Mouse (Mus musculus) MEL (cell line): ENCODE data around the gene Col11a2.

Source experiments
- CTCF ChIP-seq, 3 experiments: IDR thresholded peaks in 2 of 3; conservative IDR thresholded peaks in 1 of 3; 2 replicates each; pipeline ENCODE4 v1.5.1; 2011 to 2012; ENCODE audit warnings: low read length in 3 of 3, low read depth in 2 of 3, mild to moderate bottlenecking in 2 of 3, improper control_type of control experiment in 1 of 3, inconsistent platforms in 1 of 3, mixed read lengths in 1 of 3, moderate library complexity in 1 of 3; ENCODE audit not compliant: control insufficient read depth in 1 of 3, insufficient read depth in 1 of 3, poor library complexity in 1 of 3, severe bottlenecking in 1 of 3
- KAT2A ChIP-seq: conservative IDR thresholded peaks from 2 replicates; pipeline ENCODE4 v1.6.1; 2012; ENCODE audit warnings: low read depth, low read length, improper control_type of control experiment, inconsistent platforms
- POLR2A ChIP-seq, 2 experiments: IDR thresholded peaks; 2 replicates each; pipeline ENCODE4 v1.6.1; 2011 to 2012; ENCODE audit warnings: low read length in 2 of 2, mild to moderate bottlenecking in 2 of 2, control low read depth in 1 of 2, improper control_type of control experiment in 1 of 2, low read depth in 1 of 2, moderate library complexity in 1 of 2; ENCODE audit not compliant: control insufficient read depth in 1 of 2, insufficient read depth in 1 of 2, poor library complexity in 1 of 2

DNA sequence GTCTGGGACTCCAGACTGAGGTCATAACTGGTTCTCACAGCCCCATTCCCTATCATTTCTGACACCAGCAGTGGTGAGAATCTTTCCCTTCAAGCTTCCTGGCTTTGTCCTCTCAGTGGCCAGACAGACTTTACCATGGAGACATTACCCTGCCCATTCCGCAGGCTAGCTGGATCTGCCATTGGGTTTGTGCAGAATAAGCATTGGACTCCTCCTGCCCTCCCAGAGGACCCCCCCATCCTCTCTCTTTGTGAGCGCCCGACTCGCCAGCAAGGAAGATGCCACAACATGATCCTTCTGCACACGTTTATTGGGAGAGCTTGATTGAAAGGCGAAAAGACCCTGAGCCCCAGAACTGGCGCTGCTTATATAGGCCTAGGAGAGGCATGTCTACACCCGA, 25.8 kb upstream of the Col11a2 start:
- TF ChIP-seq KAT2A (no peak), POLR2A (IDR thresholded peaks at IDR 0.05; ENCODE audit: control insufficient read depth in 1 of 2, insufficient read depth in 1 of 2, low read depth in 1 of 2, low read length in 2 of 2, poor library complexity in 1 of 2) (no peak), CTCF (IDR thresholded peaks at IDR 0.05 in 2 of 3, conservative IDR thresholded peaks at IDR 0.05 in 1 of 3; ENCODE audit: control insufficient read depth in 1 of 3, insufficient read depth in 1 of 3, low read depth in 2 of 3, low read length in 3 of 3, poor library complexity in 1 of 3, severe bottlenecking in 1 of 3) (no peak)
